Mouse (Mus musculus) Muller cell, postnatal 12 days (primary cell): Measurements from ENCODE around the gene Olfr123.

Experiments used
- DNase-seq: peaks from one replicate; pipeline ENCODE4 v3.0.0-alpha.2; 2015; ENCODE audit errors: inconsistent ontology term

The Olfr123 gene

DNA sequence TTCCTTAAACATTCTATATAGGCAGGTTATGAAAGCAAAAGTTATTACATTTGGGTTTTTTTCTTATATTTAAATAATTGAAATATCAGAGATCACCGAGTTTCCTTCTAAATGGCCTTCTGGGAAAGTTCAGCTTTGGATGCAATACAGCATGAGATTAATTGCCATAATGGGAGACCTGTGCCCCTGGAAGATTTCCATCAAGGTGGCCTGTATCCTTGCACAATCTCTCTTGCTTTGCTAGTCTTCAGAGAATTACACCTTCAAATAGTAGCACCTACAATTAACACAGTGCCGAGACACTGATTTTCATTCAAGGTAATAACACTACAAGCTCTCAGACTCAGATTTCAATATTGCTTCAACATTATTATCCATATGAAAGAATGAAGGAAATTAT lies at the start of gene Olfr123:
Olfr123 (plus strand) TSS at position 301 of the 400 bp plus-strand sequence.
- DNase-seq = no peak

DNA sequence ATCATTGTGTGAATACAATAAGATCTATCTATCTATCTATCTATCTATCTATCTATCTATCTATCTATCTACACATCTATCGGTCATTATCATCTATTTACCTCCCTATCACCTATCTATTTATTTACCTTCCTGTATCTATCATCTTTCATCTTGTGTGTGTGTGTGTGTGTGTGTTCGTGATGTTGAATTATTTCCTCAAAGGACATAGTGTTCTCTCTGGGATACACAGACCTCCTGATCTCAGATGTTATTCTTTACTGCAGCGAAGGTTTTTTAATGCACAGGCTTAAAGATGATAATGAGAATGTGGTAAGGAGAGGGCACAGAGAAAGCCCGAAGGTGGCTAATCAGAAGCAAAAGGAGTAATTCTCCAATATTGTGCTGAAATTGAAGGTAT lies 25.0 kb upstream of the Olfr123 start, which contains the start of gene Olfr122:
Olfr122 (plus strand) TSS at position 301 of the 400 bp plus-strand sequence.
- DNase-seq = no peak

DNA sequence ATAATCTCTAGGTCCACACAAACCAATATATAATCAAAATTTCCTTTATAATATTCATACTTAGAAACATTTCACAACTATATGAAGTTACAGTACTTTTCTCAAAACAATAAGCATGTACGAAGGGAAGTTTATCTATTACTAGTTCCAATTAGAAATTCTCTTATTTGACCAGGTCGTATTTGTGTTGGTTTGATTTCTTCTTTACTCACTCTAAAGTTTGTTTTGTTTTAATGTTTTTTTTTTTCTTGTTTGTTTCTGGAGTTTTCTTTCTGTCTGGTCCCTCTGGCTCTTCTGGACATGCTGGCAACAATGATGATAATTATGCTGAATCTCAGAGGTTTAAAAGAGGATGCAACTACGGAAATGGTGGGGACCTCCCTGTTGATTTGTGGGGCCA lies 6.3 kb downstream of the Olfr123 start, which contains the start of gene Olfr124:
Olfr124 (plus strand) TSS at position 301 of the 400 bp plus-strand sequence.
- no peak for DNase-seq

DNA sequence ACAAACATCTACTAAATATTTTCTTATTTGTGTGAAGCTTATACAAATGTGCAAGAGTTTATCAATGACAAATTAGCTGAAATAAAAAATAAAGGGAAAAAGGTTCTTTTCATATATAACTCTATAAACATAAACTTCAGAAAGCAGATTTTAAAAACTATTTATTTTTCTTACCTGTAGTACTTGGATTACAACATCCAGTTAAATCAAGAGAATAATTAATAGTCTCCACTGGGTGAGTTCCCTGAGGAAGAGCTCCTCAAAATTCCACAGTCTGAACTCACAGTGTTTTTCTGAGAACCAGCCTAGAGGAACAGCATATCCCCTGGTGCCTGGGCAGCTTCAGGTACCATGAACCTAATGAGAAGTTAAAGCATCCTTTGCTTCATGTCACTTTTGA lies 39.3 kb downstream of the Olfr123 start, which contains the start of gene Olfr125:
Olfr125 (plus strand) TSS at position 301 of the 400 bp plus-strand sequence.
- DNase-seq = no peak

DNA sequence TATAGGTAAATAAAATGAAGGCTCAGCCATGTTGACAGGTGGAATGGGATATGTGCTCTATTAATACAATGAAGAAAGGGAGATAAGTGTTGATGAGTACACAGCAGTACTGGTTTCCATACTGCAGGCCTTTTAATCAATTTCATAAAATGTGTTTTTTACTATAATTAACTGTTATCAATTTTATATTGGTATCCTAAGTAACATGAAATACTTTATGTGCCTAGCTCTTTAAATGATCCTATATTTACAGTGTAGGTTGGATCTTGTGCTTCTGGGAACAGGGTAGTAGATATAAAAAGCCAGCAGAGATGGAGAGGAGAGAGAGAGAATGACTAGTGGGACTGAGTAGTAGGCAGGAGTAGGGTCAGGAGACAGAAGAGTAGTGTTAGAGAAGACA lies 53.9 kb downstream of the Olfr123 start, which contains the start of gene Olfr126:
Olfr126 (plus strand) TSS at position 301 of the 400 bp plus-strand sequence.
- no peak for DNase-seq
